Mouse (Mus musculus) kidney, adult 2 months (tissue): ENCODE results near the gene Raly.

Experiments
- CTCF ChIP-seq: fragments of 200-500 bp; conservative IDR thresholded peaks from 2 replicates; pipeline ENCODE4 v1.5.1; 2011; ENCODE audit warnings: low read depth, mild to moderate bottlenecking, control low read depth, low read length, moderate library complexity, mixed read lengths; ENCODE audit not compliant: insufficient read depth, insufficient read length
- POLR2A ChIP-seq: fragments of 200-500 bp; IDR thresholded peaks from one replicate; pipeline ENCODE4 v1.6.1; 2011; ENCODE audit warnings: low read depth, low read length, control low read depth

DNA sequence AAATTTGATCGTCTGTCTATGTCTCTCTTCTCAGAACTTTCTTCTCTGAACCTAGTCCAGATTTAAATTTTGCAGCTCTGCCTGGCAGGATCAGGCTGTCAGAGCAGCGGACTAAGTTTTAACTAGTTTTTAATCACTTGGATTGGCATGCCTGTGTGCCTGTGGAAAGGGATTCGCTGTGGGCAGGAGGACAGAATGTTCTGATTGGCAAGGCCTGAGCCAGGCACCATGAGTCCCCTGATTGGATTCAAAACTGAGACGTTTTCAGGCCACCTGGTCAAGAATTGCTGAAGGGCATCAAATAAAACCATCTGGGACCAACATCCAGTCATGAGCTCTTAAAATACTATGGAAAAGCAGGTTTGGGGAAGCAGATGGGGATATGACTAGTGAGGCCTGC, 8.5 kb upstream of the Raly start:
- TF ChIP-seq CTCF (no peak), POLR2A (no peak)
